Mouse (Mus musculus) heart, embryonic 14.5 days (tissue): ENCODE data around the gene Zfp78. TPM values are rescaled to one million over a fixed set of nuclear protein-coding genes. Genes with fewer than 3 reads are reported as not detected.

Experiments
- ATAC-seq: fragments of 200-750 bp; cut with Nextera tagmentation; 2 replicates; pipeline ENCODE4 v1.8.0; 2017; ENCODE audit warnings: low read depth, moderate TSS enrichment; ENCODE audit not compliant: insufficient number of reproducible peaks, insufficient read depth, low FRiP score
- H3K27ac ChIP-seq, 2 experiments: fragments of 200-500 bp in 1 of 2; fragments of 300-500 bp in 1 of 2; sonication (generic) in 1 of 2; replicated peaks in 1 of 2; 2 replicates each; pipeline ENCODE4 v1.5.1; 2012 to 2014; ENCODE audit warnings: low read depth in 2 of 2, low read length in 2 of 2, control low read depth in 1 of 2, mild to moderate bottlenecking in 1 of 2, mixed read lengths in 1 of 2; ENCODE audit not compliant: control insufficient read depth in 1 of 2, insufficient read depth in 1 of 2
- H3K27me3 ChIP-seq: fragments of 300-500 bp; sonication (generic); 2 replicates; pipeline ENCODE4 v1.6.1; 2014; ENCODE audit warnings: mild to moderate bottlenecking, low read length, control low read depth; ENCODE audit not compliant: control insufficient read depth, insufficient read depth
- H3K36me3 ChIP-seq: fragments of 300-500 bp; sonication (generic); 2 replicates; pipeline ENCODE4 v1.6.1; 2014; ENCODE audit warnings: mild to moderate bottlenecking, control low read depth, low read length, mixed read lengths; ENCODE audit not compliant: control insufficient read depth, insufficient read depth
- H3K4me1 ChIP-seq, 2 experiments: fragments of 200-500 bp in 1 of 2; fragments of 300-500 bp in 1 of 2; sonication (generic) in 1 of 2; 2 replicates each; pipeline ENCODE4 v1.6.1; 2012 to 2014; ENCODE audit warnings: low read length in 2 of 2, control low read depth in 1 of 2, mixed read lengths in 1 of 2; ENCODE audit not compliant: control insufficient read depth in 2 of 2, insufficient read depth in 2 of 2
- H3K4me2 ChIP-seq: fragments of 300-500 bp; sonication (generic); 2 replicates; pipeline ENCODE4 v1.6.1; 2014; ENCODE audit warnings: mild to moderate bottlenecking, low read length
- H3K4me3 ChIP-seq, 2 experiments: fragments of 200-500 bp in 1 of 2; fragments of 300-500 bp in 1 of 2; sonication (generic) in 1 of 2; 2 replicates each; pipeline ENCODE4 v1.5.1; 2012 to 2014; ENCODE audit warnings: low read length in 2 of 2, mild to moderate bottlenecking in 2 of 2, control low read depth in 1 of 2, low read depth in 1 of 2, moderate library complexity in 1 of 2; ENCODE audit not compliant: control insufficient read depth in 1 of 2, insufficient read depth in 1 of 2
- H3K9ac ChIP-seq: fragments of 300-500 bp; sonication (generic); 2 replicates; pipeline ENCODE4 v1.6.1; 2014; ENCODE audit warnings: mild to moderate bottlenecking, low read length
- H3K9me3 ChIP-seq: fragments of 300-500 bp; sonication (generic); 2 replicates; pipeline ENCODE4 v1.6.1; 2016; ENCODE audit warnings: low read length, control low read depth; ENCODE audit not compliant: control insufficient read depth
- WGBS: fragments of 180-500 bp; shearing (Covaris S2); extraction: QIAGEN DNeasy Blood & Tissue Kit; methylation state at CpG from one replicate; pipeline ENCODE4 v1.1.7; 2014; 5-methylcytosine and 5-hydroxymethylcytosine counted together
- polyA plus RNA-seq: library from polyadenylated mRNA; unstranded; fragments of >200 nt; fragmentation: Nextera tagmentation; extraction: Ambion mirVana; gene quantifications from 2 replicates; pipeline ENCODE4 v1.2.1, GENCODE M21; 2014

Zfp78 gene
- polyA plus RNA-seq, 1 experiment from 2014 or later, result 1.8 TPM

- Histone ChIP-seq H3K9ac (no peak overlapping the region), H3K36me3 (no peaks in the 10 kb centered on the region), H3K4me1 (no peaks in the 10 kb centered on the region), H3K27me3 (no peaks in the 10 kb centered on the region), H3K27ac (no peak overlapping the region), H3K9me3 (no peaks in the 10 kb centered on the region), H3K4me3 (no peak overlapping the region), H3K4me2 (no peak overlapping the region)
- 80% methylated on average over 3 of the region's 3 CpGs for WGBS
- ATAC-seq, result no peak
These were observed 6.4 kb downstream of the Zfp78 start for GRCm38 (mm10) chr7:6369460-6369859.

DNA sequence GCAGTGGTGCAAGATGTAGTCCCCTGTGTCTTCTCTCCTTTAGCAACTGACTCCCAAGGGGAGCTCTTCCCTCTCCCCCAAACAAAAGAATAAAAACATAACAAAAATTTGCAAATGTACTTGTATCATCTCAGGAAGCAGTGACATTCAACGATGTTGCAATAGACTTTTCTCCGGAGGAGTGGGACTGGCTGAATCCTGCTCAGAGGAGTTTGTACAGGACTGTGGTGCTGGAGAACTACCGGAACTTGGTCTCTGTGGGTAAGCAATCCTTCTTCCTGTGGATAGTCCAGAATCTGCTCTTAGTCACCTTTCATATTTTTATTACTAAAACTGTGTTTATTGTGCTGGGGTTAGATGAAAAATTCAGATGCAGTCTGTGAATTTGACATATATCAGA, 9.9 kb downstream of the Zfp78 start:
- 83% methylated on average over 3 of the region's 3 CpGs for WGBS
- no peak overlapping the region for H3K4me2 ChIP-seq
- no peak overlapping the region for H3K4me3 ChIP-seq
- H3K4me1 ChIP-seq, result no peaks in the 10 kb centered on the region
- no peak for ATAC-seq
- no peaks in the 10 kb centered on the region for H3K27me3 ChIP-seq
- no peaks in the 10 kb centered on the region for H3K36me3 ChIP-seq
- no peaks in the 10 kb centered on the region for H3K9me3 ChIP-seq
- no peak overlapping the region for H3K9ac ChIP-seq
- no peak overlapping the region for H3K27ac ChIP-seq

GRCm38 (mm10) chr7:6378441-6378840, 15.4 kb downstream of the Zfp78 start:
- Histone ChIP-seq H3K27me3 (no peaks in the 10 kb centered on the region), H3K4me2 (no peak overlapping the region), H3K4me1 (peaks cover 4 to 7% of the 10 kb centered on the region in 2 experiments; a peak in 3 of 4 replicates), H3K36me3 (no peaks in the 10 kb centered on the region), H3K9me3 (no peaks in the 10 kb centered on the region), H3K4me3 (no peak overlapping the region), H3K9ac (no peak overlapping the region), H3K27ac (no peak overlapping the region)
- 78% methylated on average over 8 of the region's 8 CpGs for WGBS
- ATAC-seq, result no peak

DNA sequence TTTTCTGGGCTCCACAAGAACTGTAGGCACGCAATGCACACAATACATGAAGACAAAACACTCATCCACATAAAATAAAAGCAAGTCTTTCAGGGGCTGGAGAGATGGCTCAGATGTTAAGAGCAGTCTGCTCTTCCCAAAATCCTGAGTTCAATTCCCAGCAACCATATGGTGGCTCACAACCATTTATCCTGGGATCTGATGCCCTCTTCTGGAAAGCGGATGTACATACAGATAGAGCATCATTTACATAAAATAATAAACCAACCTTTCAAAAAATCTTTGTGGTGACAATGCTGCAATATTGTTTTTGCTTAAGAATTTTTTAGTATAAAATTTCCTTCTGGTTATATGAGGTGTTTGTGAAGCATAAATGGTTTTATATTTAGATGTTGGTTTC, 18.4 kb downstream of the Zfp78 start:
- Histone ChIP-seq H3K9me3 (no peaks in the 10 kb centered on the region), H3K36me3 (no peaks in the 10 kb centered on the region), H3K4me2 (no peak overlapping the region), H3K4me3 (no peak overlapping the region), H3K27me3 (no peaks in the 10 kb centered on the region), H3K9ac (no peak overlapping the region), H3K27ac (no peak overlapping the region), H3K4me1 (peaks cover 9 to 11% of the 10 kb centered on the region in 2 experiments; a peak in 3 of 4 replicates)
- WGBS, result 77% methylated on average over 2 of the region's 2 CpGs
- ATAC-seq, result no peak

- Histone ChIP-seq H3K36me3 (no peaks in the 10 kb centered on the region), H3K9me3 (no peaks in the 10 kb centered on the region), H3K4me3 (peak within 1 kb of the TSS; percentile 73), H3K4me2 (peak within 1 kb of the TSS; percentile 88), H3K9ac (peak within 1 kb of the TSS; percentile 85), H3K27ac (peak within 1 kb of the TSS; percentile 40 to 61; a peak in 2 of 4 replicates), H3K27me3 (no peaks in the 10 kb centered on the region), H3K4me1 (peaks cover 9 to 11% of the 10 kb centered on the region in 2 experiments; a peak in 3 of 4 replicates)
- WGBS, result under 1% methylated on average over 28 of the region's 28 CpGs
- peak; percentile 96 for ATAC-seq
These were observed 20.0 kb downstream of the Zfp78 start, which contains the start of gene Zfp28 for GRCm38 (mm10) chr7:6383044-6383455. Gene Zfp28 (plus strand): TSS chr7:6383295.

DNA sequence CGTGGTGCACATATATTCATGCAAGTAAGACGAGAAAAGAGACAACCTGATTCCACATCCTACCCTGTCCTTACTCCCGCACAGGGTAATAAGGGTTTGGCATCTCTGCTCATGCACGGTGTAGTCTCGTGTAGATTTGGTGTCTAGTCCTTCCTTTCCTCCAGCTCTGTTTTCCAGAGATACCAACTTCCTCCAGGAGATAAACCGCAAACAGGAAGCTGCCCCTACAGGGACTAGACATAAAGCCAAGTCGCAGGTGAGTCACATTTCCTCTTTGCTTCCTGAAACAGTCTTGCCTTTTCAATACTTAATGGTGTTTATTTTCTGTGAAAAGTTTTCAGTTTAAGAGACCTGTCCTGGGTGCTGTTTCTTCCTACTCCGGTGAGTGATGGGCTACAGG, 20.9 kb downstream of the Zfp78 start:
- Histone ChIP-seq H3K27ac (peak overlapping the region in 1 of 2 experiments; percentile 61; a peak in 2 of 4 replicates), H3K36me3 (0 out of 2 replicates have a peak, but pooled peaks cover 3% of the 10 kb centered on the region), H3K27me3 (no peaks in the 10 kb centered on the region), H3K9ac (peak overlapping the region; percentile 85; the same call in 1 of the 2 replicates), H3K4me1 (peaks cover 9 to 11% of the 10 kb centered on the region in 2 experiments; a peak in 3 of 4 replicates), H3K4me2 (peak overlapping the region; percentile 88), H3K9me3 (no peaks in the 10 kb centered on the region), H3K4me3 (peak overlapping the region; percentile 73; a peak in 3 of 4 replicates)
- no peak for ATAC-seq
- WGBS, result 53% methylated on average over 8 of the region's 8 CpGs

GRCm38 (mm10) chr7:6386995-6387394, 23.9 kb downstream of the Zfp78 start:
- Histone ChIP-seq H3K27me3 (no peaks in the 10 kb centered on the region), H3K9ac (no peak overlapping the region), H3K9me3 (no peaks in the 10 kb centered on the region), H3K4me2 (no peak overlapping the region), H3K27ac (no peak overlapping the region), H3K4me3 (no peak overlapping the region), H3K36me3 (peaks cover 33% of the 10 kb centered on the region), H3K4me1 (peaks cover 9 to 11% of the 10 kb centered on the region in 2 experiments; a peak in 3 of 4 replicates)
- no peak for ATAC-seq
- 86% methylated on average over 8 of the region's 8 CpGs for WGBS

DNA sequence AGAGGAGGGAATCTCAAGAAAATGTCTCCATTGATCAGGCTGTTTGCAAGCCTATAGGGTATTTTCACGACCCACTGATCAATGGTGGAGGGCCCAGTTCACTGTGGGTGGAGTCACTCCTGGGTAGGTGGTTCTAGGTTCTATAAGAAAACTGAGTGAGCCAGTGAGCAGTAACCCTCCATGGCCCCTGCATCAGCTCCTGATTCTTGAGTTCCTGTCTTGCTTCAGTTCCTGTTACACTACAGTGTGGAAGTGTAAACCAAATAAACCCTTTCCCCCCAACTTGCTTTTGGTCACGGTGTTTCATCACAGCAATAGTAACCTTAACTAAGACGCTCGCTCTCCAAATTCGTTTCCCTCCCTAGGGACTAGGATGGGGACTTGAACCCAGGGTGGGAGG, 25.9 kb downstream of the Zfp78 start:
- Histone ChIP-seq H3K27me3 (no peaks in the 10 kb centered on the region), H3K4me3 (no peak overlapping the region), H3K27ac (no peak overlapping the region), H3K36me3 (peaks cover 53% of the 10 kb centered on the region), H3K4me2 (no peak overlapping the region), H3K4me1 (peaks cover under 1% of the 10 kb centered on the region in 2 experiments; a peak in 2 of 4 replicates), H3K9me3 (no peaks in the 10 kb centered on the region), H3K9ac (no peak overlapping the region)
- WGBS, result 82% methylated on average over 5 of the region's 5 CpGs
- ATAC-seq, result no peak
